Mouse (Mus musculus): ENCODE data around the gene Iyd. TPM values are rescaled to one million over a fixed set of nuclear protein-coding genes. Genes with fewer than 3 reads are reported as not detected.
A peak's percentile ranks its signal among the peaks of the same experiment; 100 is the strongest.

Iyd gene
- total and polyA plus RNA-seq, 2 experiments from 2014 or later, result 0.16 to 0.79 TPM

- Histone ChIP-seq H3K9ac (replicated peaks; ENCODE audit: low read length, poor library complexity, severe bottlenecking) (no peak overlapping the region), H3K4me3 (ENCODE audit: low read depth, low read length) (no peak overlapping the region), H3K4me1 (ENCODE audit: insufficient read depth, low read length) (no peaks in the 10 kb centered on the region), H3K4me2 (ENCODE audit: low read depth, low read length, poor library complexity, severe bottlenecking) (no peak overlapping the region), H3K27ac (ENCODE audit: low read depth, low read length) (no peak overlapping the region), H3K27me3 (ENCODE audit: insufficient read depth, low read length) (no peaks in the 10 kb centered on the region), H3K36me3 (ENCODE audit: insufficient read depth, low read length) (no peaks in the 10 kb centered on the region), H3K9me3 (ENCODE audit: low read length) (no peaks in the 10 kb centered on the region)
- TF ChIP-seq CTCF (IDR thresholded peaks at IDR 0.05), result no peak
- DNase-seq (ENCODE audit: low spot score) (no peak), ATAC-seq (ENCODE audit: low FRiP score) (no peak)
- 78% methylated on average over 6 of the region's 6 CpGs for WGBS
These were observed 23.6 kb upstream of the Iyd start for GRCm38 (mm10) chr10:3516442-3516841.

- no peaks in the 10 kb centered on the region for H3K27me3 ChIP-seq (ENCODE audit: insufficient read depth, low read length)
- no peak overlapping the region for H3K4me2 ChIP-seq (ENCODE audit: low read depth, low read length, poor library complexity, severe bottlenecking)
- H3K9me3 ChIP-seq (ENCODE audit: low read length), result no peaks in the 10 kb centered on the region
- H3K4me3 ChIP-seq (ENCODE audit: low read depth, low read length), result no peak overlapping the region
- no peak for ATAC-seq (ENCODE audit: low FRiP score)
- H3K27ac ChIP-seq (ENCODE audit: low read depth, low read length), result no peak overlapping the region
- no peaks in the 10 kb centered on the region for H3K4me1 ChIP-seq (ENCODE audit: insufficient read depth, low read length)
- no peak for DNase-seq (ENCODE audit: low spot score)
- H3K36me3 ChIP-seq (ENCODE audit: insufficient read depth, low read length), result no peaks in the 10 kb centered on the region
- 96% methylated on average over 6 of the region's 6 CpGs for WGBS
- no peak overlapping the region for H3K9ac ChIP-seq (replicated peaks; ENCODE audit: low read length, poor library complexity, severe bottlenecking)
- TF ChIP-seq CTCF (IDR thresholded peaks at IDR 0.05), result no peak
These were observed 16.8 kb upstream of the Iyd start for GRCm38 (mm10) chr10:3523044-3523793.

GRCm38 (mm10) chr10:3524513-3524912, 15.5 kb upstream of the Iyd start:
- H3K9ac ChIP-seq (replicated peaks; ENCODE audit: low read length, poor library complexity, severe bottlenecking), result no peak overlapping the region
- H3K27ac ChIP-seq (ENCODE audit: low read depth, low read length), result no peak overlapping the region
- H3K9me3 ChIP-seq (ENCODE audit: low read length), result no peaks in the 10 kb centered on the region
- TF ChIP-seq CTCF (IDR thresholded peaks at IDR 0.05), result no peak
- H3K4me2 ChIP-seq (ENCODE audit: low read depth, low read length, poor library complexity, severe bottlenecking), result no peak overlapping the region
- DNase-seq (ENCODE audit: low spot score), result no peak
- H3K4me3 ChIP-seq (ENCODE audit: low read depth, low read length), result no peak overlapping the region
- H3K36me3 ChIP-seq (ENCODE audit: insufficient read depth, low read length), result no peaks in the 10 kb centered on the region
- ATAC-seq (ENCODE audit: low FRiP score), result no peak
- no peaks in the 10 kb centered on the region for H3K27me3 ChIP-seq (ENCODE audit: insufficient read depth, low read length)
- H3K4me1 ChIP-seq (ENCODE audit: insufficient read depth, low read length), result no peaks in the 10 kb centered on the region
- WGBS, result 78% methylated on average over 3 of the region's 3 CpGs

DNA sequence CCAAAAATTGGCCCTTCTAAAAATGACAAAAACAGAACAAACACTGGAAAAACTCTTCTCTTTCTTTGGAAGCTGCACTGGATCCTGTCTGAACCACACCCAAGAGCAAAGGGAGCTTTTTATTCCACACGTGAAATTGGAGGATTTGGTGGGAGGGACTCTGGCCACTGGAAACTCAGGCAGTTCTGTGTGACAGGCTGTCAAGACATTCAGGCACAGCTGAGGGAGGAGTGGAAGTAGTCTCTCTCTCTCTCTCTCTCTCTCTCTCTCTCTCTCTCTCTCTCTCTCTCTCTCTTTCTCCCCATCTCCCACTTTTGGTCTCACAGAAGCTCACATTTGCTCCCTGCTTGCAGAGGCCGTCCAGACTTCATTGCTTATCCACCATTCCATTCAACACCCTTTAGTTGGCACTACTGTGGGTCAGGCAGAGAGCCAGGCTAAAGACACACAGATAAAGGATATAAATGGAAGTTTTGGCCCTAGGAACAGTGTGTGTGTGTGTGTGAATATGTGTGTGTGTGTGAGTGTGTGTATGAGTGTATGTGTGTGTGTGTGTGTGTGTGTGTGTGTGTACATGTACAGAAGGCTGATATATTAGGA, 14.5 kb upstream of the Iyd start:
- no peaks in the 10 kb centered on the region for H3K4me1 ChIP-seq (ENCODE audit: insufficient read depth, low read length)
- H3K4me2 ChIP-seq (ENCODE audit: low read depth, low read length, poor library complexity, severe bottlenecking), result no peak overlapping the region
- H3K27me3 ChIP-seq (ENCODE audit: insufficient read depth, low read length), result no peaks in the 10 kb centered on the region
- DNase-seq (ENCODE audit: low spot score), result no peak
- H3K36me3 ChIP-seq (ENCODE audit: insufficient read depth, low read length), result no peaks in the 10 kb centered on the region
- H3K9ac ChIP-seq (replicated peaks; ENCODE audit: low read length, poor library complexity, severe bottlenecking), result no peak overlapping the region
- WGBS, result 32% methylated on average over 2 of the region's 2 CpGs
- no peak overlapping the region for H3K27ac ChIP-seq (ENCODE audit: low read depth, low read length)
- TF ChIP-seq CTCF (IDR thresholded peaks at IDR 0.05), result no peak
- no peak for ATAC-seq (ENCODE audit: low FRiP score)
- no peak overlapping the region for H3K4me3 ChIP-seq (ENCODE audit: low read depth, low read length)
- no peaks in the 10 kb centered on the region for H3K9me3 ChIP-seq (ENCODE audit: low read length)

DNA sequence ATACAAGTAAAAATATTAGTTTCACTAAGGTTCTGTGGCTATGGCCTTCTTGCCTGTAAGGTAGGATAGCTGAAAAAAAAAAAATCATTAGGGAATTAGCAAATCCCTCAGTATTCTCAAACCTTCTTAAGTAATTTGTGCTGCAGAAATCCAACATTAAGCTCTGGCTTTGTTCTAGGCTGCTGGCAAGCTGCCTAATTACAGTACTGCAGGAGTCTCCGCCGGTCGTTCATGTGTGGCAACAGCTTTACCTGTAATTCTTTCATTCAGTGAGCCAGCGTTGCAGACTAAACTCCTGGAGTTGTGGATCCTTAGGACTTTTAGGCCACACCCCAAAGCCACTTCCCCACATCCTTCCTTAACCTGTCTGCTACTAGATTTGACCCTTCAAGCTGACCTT, 10.2 kb upstream of the Iyd start:
- peaks cover 6% of the 10 kb centered on the region; the same call in 1 of the 2 replicates for H3K27me3 ChIP-seq (ENCODE audit: insufficient read depth, low read length)
- WGBS, result 54% methylated on average over 4 of the region's 4 CpGs
- ATAC-seq (ENCODE audit: low FRiP score) (no peak), DNase-seq (ENCODE audit: low spot score) (peak; percentile 70)
- no peak for TF ChIP-seq CTCF (IDR thresholded peaks at IDR 0.05)
- no peaks in the 10 kb centered on the region for H3K4me1 ChIP-seq (ENCODE audit: insufficient read depth, low read length)
- H3K4me3 ChIP-seq (ENCODE audit: low read depth, low read length), result no peak overlapping the region
- H3K36me3 ChIP-seq (ENCODE audit: insufficient read depth, low read length), result no peaks in the 10 kb centered on the region
- H3K4me2 ChIP-seq (ENCODE audit: low read depth, low read length, poor library complexity, severe bottlenecking), result no peak overlapping the region
- no peaks in the 10 kb centered on the region for H3K9me3 ChIP-seq (ENCODE audit: low read length)
- no peak overlapping the region for H3K9ac ChIP-seq (replicated peaks; ENCODE audit: low read length, poor library complexity, severe bottlenecking)
- H3K27ac ChIP-seq (ENCODE audit: low read depth, low read length), result no peak overlapping the region

DNA sequence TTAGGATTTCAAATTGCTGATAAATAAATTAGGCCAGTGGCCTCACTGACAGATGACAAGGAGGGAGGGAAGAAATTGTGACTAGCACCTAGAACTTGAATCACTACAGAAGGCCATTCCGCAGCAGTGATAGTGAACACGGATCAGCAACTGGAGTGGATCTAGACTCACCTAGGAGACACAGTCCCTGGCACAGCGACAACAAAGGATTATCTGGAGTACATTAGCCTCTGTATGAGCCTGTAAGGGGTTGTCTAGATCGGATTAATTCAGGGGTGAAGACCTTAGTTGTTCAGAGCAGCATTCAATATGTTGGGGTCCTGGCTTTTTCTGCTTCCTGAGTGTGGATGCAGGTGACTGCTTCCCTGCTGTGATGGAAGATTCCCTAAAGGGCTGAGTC, 9.4 kb upstream of the Iyd start:
- no peak overlapping the region for H3K27ac ChIP-seq (ENCODE audit: low read depth, low read length)
- no peak overlapping the region for H3K4me2 ChIP-seq (ENCODE audit: low read depth, low read length, poor library complexity, severe bottlenecking)
- no peaks in the 10 kb centered on the region for H3K36me3 ChIP-seq (ENCODE audit: insufficient read depth, low read length)
- H3K27me3 ChIP-seq (ENCODE audit: insufficient read depth, low read length), result peaks cover 6% of the 10 kb centered on the region; the same call in 1 of the 2 replicates
- no peaks in the 10 kb centered on the region for H3K4me1 ChIP-seq (ENCODE audit: insufficient read depth, low read length)
- H3K4me3 ChIP-seq (ENCODE audit: low read depth, low read length), result no peak overlapping the region
- no peak for ATAC-seq (ENCODE audit: low FRiP score)
- H3K9ac ChIP-seq (replicated peaks; ENCODE audit: low read length, poor library complexity, severe bottlenecking), result no peak overlapping the region
- no peak for TF ChIP-seq CTCF (IDR thresholded peaks at IDR 0.05)
- H3K9me3 ChIP-seq (ENCODE audit: low read length), result no peaks in the 10 kb centered on the region
- no peak for DNase-seq (ENCODE audit: low spot score)
- 55% methylated on average over 4 of the region's 4 CpGs for WGBS
